ENCODE assay signal across 21 mouse cellular contexts in genomic region chr6:37028300-37028699, GRCm38 (mm10).
DNase-seq lines count a peak whose midpoint lies in the region; ATAC-seq lines count a peak whose summit lies in the region.
"Had no signal": no experiment of that assay in that cellular context is flagged by ENCODE, and none has a peak within 500 bp of the region (broad histone marks: within the 10 kb centered on the region; RNA-seq: fewer than 3 reads in every experiment).

No protein-coding gene starts in this region.

- peak; percentile 86 for ATAC-seq in common myeloid progenitor, adult 5-6 weeks (replicated peaks; ENCODE audit: low read depth, poor library complexity, severe bottlenecking)
- ATAC-seq in hematopoietic stem cell, adult 5-6 weeks (replicated peaks in 1 of 2; ENCODE audit: insufficient read depth in 1 of 2, low FRiP score in 2 of 2, low TSS enrichment in 1 of 2, low read depth in 1 of 2, poor library complexity in 2 of 2, severe bottlenecking in 2 of 2): peak; percentile 91 to 92
- ATAC-seq in inflammation-experienced regulatory T-cells, adult 6 months: no peak
- ATAC-seq: activated CD4-positive, CD25-positive, alpha-beta regulatory T cell, adult 4 months; CD4-positive, CD25-positive, alpha-beta regulatory T cell, adult 4 months; forebrain, embryonic 14.5 days; forebrain, embryonic 16.5 days; Patski had no signal

- peak; percentile 11 for DNase-seq in 416B (ENCODE audit: low read depth)
- DNase-seq in left cerebral cortex, adult 8-10 months (ENCODE audit: low spot score in 2 of 2): no peak
- no peak for DNase-seq in lung, adult 18-20 months
- DNase-seq: adrenal gland, adult 8-10 months; adrenal gland, postnatal 14 days; adrenal gland, postnatal 36 days; B cell, adult 2 months; cerebellum, adult 11-12 months; cerebellum, adult 2 months; cerebellum, adult 9-10 months; cerebellum, postnatal 10 days; cerebellum, postnatal 25 days; embryo, embryonic 11 days had no signal
